Mouse (Mus musculus) liver, embryonic 12.5 days (tissue): ENCODE measurements around the gene Atp8b5. TPM values are rescaled to one million over a fixed set of nuclear protein-coding genes. Genes with fewer than 3 reads are reported as not detected.

ENCODE experiments used
- ATAC-seq: fragments of 200-750 bp; cut with Nextera tagmentation; 2 replicates; pipeline ENCODE4 v1.8.0; 2017; ENCODE audit warnings: moderate number of reproducible peaks, mild to moderate bottlenecking, moderate library complexity
- H3K27ac ChIP-seq: fragments of 300-500 bp; sonication (generic); 2 replicates; pipeline ENCODE4 v1.5.1; 2016; ENCODE audit warnings: mild to moderate bottlenecking
- H3K27me3 ChIP-seq: fragments of 300-500 bp; sonication (generic); replicated peaks from 2 replicates; pipeline ENCODE4 v1.6.1; 2016; ENCODE audit warnings: mild to moderate bottlenecking, moderate library complexity
- H3K36me3 ChIP-seq: fragments of 300-500 bp; sonication (generic); 2 replicates; pipeline ENCODE4 v1.6.1; 2016; ENCODE audit warnings: mild to moderate bottlenecking, moderate library complexity
- H3K4me1 ChIP-seq: fragments of 300-500 bp; sonication (generic); 2 replicates; pipeline ENCODE4 v1.6.1; 2016
- H3K4me2 ChIP-seq: fragments of 300-500 bp; sonication (generic); 2 replicates; pipeline ENCODE4 v1.6.1; 2016; ENCODE audit warnings: mild to moderate bottlenecking, moderate library complexity
- H3K4me3 ChIP-seq: fragments of 300-500 bp; sonication (generic); 2 replicates; pipeline ENCODE4 v1.5.1; 2016; ENCODE audit warnings: mild to moderate bottlenecking, moderate library complexity
- H3K9ac ChIP-seq: fragments of 300-500 bp; sonication (generic); 2 replicates; pipeline ENCODE4 v1.6.1; 2016; ENCODE audit warnings: mild to moderate bottlenecking, moderate library complexity
- H3K9me3 ChIP-seq: fragments of 300-500 bp; sonication (generic); replicated peaks from 2 replicates; pipeline ENCODE4 v1.6.1; 2016; ENCODE audit warnings: mild to moderate bottlenecking, moderate library complexity
- WGBS: fragments of 180-500 bp; shearing (Covaris S2); methylation state at CpG from one replicate; pipeline ENCODE4 v1.1.7; 2016; ENCODE audit not compliant: insufficient replicate concordance; 5-methylcytosine and 5-hydroxymethylcytosine counted together
- polyA plus RNA-seq: library from polyadenylated mRNA; unstranded; fragments of >200 nt; fragmentation: Nextera tagmentation; extraction: Ambion mirVana; gene quantifications from 2 replicates; pipeline ENCODE4 v1.2.1, GENCODE M21; 2016

The Atp8b5 gene
- polyA plus RNA-seq, 1 experiment from 2014 or later: 0.27 TPM

DNA sequence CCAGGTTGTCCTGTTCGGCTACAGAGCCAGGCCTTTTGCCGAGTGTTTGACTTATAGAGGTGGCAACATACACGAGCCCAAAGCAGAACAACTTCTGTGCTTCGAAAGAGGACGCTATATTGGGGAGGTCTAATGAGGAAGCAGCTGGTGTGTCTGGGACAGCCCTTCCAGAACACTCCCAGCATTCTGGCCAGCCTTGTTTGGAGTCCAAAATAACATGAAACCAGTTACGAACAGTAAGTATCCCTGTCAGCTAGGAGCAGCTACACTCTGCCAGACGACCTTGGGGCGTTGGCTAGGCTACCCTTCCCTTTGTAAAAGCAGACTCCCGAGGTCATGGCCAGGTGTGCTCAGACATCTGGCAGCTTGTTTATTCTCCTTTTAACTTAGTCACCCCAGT is 135.3 kb downstream of the Atp8b5 start:
- Histone ChIP-seq H3K9ac (no peak overlapping the region), H3K4me2 (no peak overlapping the region), H3K4me1 (peaks cover 5% of the 10 kb centered on the region; the same call in 1 of the 2 replicates), H3K4me3 (no peak overlapping the region), H3K9me3 (no peaks in the 10 kb centered on the region), H3K36me3 (no peaks in the 10 kb centered on the region), H3K27me3 (peaks cover 55% of the 10 kb centered on the region), H3K27ac (no peak overlapping the region)
- WGBS: 60% methylated on average over 9 of the region's 9 CpGs
- no peak for ATAC-seq

DNA sequence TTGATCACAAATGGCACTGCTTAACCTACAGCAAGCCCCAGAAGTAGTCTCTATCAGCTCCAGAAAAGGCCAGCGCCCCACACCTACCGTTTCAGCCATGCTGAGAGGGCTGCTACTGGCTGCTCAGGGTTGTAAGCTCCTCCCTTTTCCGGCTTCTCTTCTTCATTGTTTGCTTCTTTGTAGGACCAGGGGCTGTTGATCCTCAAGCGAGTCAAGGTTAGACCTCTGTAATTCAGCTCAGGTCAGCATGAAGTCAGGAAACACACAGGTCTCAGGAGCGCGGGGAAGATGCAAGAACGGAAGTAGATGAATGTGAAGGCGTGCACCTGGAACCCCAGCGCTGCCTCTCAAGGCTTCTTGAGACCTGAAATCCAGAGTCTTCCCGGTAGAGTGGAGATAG is 137.7 kb downstream of the Atp8b5 start:
- WGBS: 71% methylated on average over 10 of the region's 10 CpGs
- Histone ChIP-seq H3K9me3 (no peaks in the 10 kb centered on the region), H3K27me3 (peaks cover 46% of the 10 kb centered on the region), H3K4me3 (no peak overlapping the region), H3K4me1 (0 out of 2 replicates have a peak, but pooled peaks cover 5% of the 10 kb centered on the region), H3K4me2 (no peak overlapping the region), H3K27ac (no peak overlapping the region), H3K36me3 (no peaks in the 10 kb centered on the region), H3K9ac (no peak overlapping the region)
- ATAC-seq: no peak

DNA sequence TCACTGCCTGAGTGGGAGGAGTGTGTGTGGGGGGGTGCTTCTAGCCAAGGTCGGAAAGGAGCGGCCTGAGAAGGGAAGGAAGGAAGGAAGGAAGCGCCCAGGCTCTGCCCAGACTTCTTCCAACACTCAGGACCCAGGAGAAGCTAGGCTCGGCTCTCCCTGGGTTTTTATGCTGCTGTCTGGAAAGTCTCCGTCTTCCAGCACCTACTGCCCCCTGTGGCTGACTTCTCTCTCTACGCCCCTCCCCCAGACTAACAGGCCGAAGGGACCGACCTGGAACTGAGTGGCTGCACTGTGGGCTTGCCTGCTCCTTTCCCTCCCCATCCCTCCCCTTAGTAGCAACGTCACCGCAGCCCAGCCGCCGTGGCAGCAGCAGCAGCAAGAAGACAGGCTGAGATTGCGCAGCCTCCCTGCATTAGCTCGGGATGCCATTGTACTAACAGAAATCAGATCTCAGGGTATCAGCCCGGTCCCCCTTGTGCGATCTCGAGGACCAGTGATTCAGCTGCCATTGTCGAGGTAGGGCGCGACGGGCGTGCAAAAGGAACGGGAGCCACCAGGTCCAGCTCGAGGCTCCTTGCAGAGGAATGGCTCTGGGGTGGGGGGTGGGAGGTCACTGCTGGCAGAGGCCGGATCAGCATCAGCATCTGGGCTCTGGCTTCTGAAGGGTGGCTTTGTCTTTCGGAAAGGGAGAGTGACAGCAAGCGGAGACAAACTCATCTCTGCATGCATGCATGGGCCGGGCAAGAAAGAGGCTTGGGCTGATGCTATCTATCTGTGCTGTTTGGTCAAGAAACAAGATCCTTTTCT is 139.4 kb downstream of the Atp8b5 start:
- Histone ChIP-seq H3K4me1 (0 out of 2 replicates have a peak, but pooled peaks cover 5% of the 10 kb centered on the region), H3K9ac (no peak overlapping the region), H3K27me3 (peaks cover 43% of the 10 kb centered on the region), H3K27ac (0 out of 2 replicates have a peak overlapping the region, but pooled peaks have one; percentile 22), H3K4me3 (peak overlapping the region; percentile 25), H3K9me3 (no peaks in the 10 kb centered on the region), H3K36me3 (no peaks in the 10 kb centered on the region), H3K4me2 (peak overlapping the region; percentile 49)
- ATAC-seq: peak; percentile 68
- 5% methylated on average over 28 of the region's 28 CpGs for WGBS

- Histone ChIP-seq H3K27ac (no peak overlapping the region), H3K9ac (no peak overlapping the region), H3K9me3 (no peaks in the 10 kb centered on the region), H3K4me2 (peak overlapping the region; percentile 49; the same call in 1 of the 2 replicates), H3K4me3 (peak overlapping the region; percentile 25; the same call in 1 of the 2 replicates), H3K36me3 (no peaks in the 10 kb centered on the region), H3K27me3 (peaks cover 40% of the 10 kb centered on the region), H3K4me1 (0 out of 2 replicates have a peak, but pooled peaks cover 5% of the 10 kb centered on the region)
- no peak for ATAC-seq
- WGBS: 51% methylated on average over 12 of the region's 12 CpGs
These were observed 140.3 kb downstream of the Atp8b5 start for GRCm38 (mm10) chr4:43407071-43407920.

DNA sequence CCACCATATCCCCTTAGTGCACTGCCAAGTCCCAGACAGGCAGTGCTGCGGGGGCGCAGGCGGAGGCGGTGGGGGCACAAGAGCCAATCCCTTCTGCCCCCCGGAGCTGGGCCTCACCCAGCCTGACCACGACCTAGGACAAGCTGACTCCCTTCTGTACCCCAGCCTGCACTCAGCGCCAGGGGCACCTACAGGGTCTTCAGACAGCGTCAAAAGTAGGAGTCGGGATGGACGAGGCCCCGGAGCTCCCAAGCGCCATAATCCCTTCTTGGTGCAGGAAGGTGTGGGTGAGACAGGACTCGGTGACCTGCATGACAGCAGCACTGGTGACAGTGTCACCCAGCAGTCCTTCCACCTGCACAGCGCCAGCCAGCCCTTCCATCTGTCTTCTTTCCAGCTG is 147.8 kb downstream of the Atp8b5 start:
- Histone ChIP-seq H3K4me2 (no peak overlapping the region), H3K4me3 (no peak overlapping the region), H3K36me3 (peaks cover 11% of the 10 kb centered on the region), H3K4me1 (peaks cover 22% of the 10 kb centered on the region), H3K9me3 (0 out of 2 replicates have a peak, but pooled peaks cover 6% of the 10 kb centered on the region), H3K27me3 (no peaks in the 10 kb centered on the region), H3K27ac (no peak overlapping the region), H3K9ac (no peak overlapping the region)
- no peak for ATAC-seq
- WGBS: 80% methylated on average over 14 of the region's 14 CpGs

DNA sequence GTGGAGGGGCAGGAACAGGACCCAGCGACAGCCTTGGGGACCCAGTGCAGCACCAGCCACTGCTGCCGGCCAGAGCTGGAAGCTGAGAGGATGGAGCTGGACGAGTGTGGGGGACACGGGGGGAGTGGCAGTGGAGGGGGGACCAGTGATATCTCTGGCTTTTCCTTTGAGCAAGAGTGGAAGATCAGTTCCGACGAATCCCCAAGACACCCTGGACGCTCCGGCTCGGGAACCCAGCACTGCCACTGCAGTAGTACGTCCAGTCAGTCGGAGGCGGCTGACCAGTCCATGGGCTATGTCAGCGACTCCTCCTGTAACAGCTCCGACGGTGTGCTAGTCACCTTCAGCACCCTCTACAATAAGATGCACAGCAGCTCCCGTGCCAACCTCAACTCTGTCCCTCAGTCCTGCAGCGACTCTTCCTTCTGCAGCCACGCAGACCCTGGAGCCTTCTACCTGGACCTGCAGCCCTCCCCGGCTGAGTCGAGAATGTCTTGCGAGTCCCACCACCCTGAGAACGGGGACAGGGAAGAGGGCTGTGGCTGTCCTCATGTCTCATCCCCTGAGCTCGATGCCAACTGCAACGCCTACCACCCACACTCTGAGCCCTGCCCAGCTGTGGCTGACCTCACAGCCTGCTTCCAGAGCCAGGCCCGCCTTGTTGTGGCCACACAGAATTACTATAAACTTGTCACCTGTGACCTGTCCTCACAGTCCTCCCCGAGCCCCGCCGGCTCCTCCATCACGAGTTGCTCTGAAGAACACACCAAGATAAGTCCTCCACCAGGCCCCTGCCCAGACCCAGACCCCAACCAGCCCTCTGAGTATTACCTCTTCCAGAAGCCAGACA is 148.5 kb downstream of the Atp8b5 start:
- Histone ChIP-seq H3K27me3 (no peaks in the 10 kb centered on the region), H3K9me3 (0 out of 2 replicates have a peak, but pooled peaks cover 6% of the 10 kb centered on the region), H3K4me3 (no peak overlapping the region), H3K27ac (no peak overlapping the region), H3K4me2 (no peak overlapping the region), H3K4me1 (peaks cover 26% of the 10 kb centered on the region), H3K9ac (no peak overlapping the region), H3K36me3 (peaks cover 11% of the 10 kb centered on the region)
- no peak for ATAC-seq
- 78% methylated on average over 29 of the region's 29 CpGs for WGBS

DNA sequence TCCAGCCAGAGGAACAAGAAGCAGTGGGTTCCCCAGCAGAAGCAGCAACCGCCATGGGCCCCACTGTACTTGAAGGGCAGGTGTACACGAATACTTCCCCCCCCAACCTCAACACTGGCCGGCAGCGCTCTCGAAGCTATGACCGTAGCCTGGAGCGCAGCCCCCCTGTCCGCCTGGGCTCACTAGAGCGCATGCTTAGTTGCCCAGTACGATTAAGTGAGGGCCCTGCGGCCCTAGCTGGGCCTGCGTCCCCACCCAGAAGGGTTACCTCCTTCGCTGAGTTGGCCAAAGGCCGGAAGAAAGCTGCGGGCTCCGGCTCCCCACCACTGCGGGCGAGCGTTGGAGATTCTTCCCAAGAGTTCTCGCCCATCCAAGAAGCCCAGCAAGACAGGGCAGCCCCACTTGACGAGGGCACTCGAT is 149.1 kb downstream of the Atp8b5 start:
- H3K9me3 ChIP-seq: 0 out of 2 replicates have a peak, but pooled peaks cover 6% of the 10 kb centered on the region
- no peak overlapping the region for H3K27ac ChIP-seq
- H3K9ac ChIP-seq: no peak overlapping the region
- H3K4me3 ChIP-seq: no peak overlapping the region
- ATAC-seq: no peak
- no peaks in the 10 kb centered on the region for H3K27me3 ChIP-seq
- H3K36me3 ChIP-seq: peaks cover 11% of the 10 kb centered on the region
- H3K4me2 ChIP-seq: no peak overlapping the region
- H3K4me1 ChIP-seq: peaks cover 26% of the 10 kb centered on the region
- WGBS: 85% methylated on average over 22 of the region's 22 CpGs

DNA sequence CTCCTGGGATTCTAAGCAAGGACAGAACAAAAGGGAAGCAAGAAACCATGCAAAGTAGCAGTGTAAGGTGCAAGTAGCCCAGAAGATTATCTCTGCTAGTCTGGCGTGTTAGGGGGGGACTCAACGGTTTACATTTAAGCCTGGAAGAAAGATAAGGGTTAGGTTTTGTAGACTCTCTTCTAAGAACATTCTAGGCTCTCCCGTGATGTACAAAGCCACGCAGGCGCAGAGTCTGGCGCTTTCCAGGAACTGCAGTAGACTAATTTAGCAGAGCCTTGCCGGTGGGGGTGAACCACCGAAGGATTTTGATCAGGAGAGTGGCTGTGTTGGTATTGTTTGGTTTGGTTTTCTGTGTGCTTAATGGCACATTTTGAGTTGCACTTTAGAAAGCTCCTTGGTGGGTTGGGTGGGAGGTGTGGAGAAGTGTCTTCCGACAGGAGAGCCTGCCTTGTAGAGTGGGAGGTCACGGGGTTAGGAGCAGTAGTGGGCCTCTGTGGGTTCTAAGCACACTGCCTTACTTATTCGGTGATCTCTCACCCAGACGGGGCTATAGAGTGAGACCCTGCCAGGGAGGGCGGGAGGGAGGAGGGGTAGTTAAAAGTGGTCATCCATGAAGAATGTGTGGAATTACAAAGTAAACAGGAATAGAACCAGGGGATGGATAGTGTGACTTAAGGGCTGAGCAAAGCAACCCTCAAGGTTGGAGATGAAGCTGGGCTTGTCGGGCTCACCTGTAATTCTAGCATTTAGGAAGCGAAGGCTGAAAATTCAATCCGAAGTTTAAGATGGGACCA is 150.5 kb downstream of the Atp8b5 start:
- peak overlapping the region; percentile 53 for H3K27ac ChIP-seq
- peak; percentile 64; the same call in 1 of the 2 replicates for ATAC-seq
- 49% methylated on average over 16 of the region's 16 CpGs for WGBS

GRCm38 (mm10) chr4:43418450-43418849 is 151.5 kb downstream of the Atp8b5 start:
- H3K4me2 ChIP-seq: no peak overlapping the region
- no peak overlapping the region for H3K27ac ChIP-seq
- ATAC-seq: no peak
- H3K4me3 ChIP-seq: no peak overlapping the region
- WGBS: 59% methylated on average over 4 of the region's 4 CpGs
- peaks cover 22% of the 10 kb centered on the region for H3K27me3 ChIP-seq
- H3K9ac ChIP-seq: no peak overlapping the region
- 0 out of 2 replicates have a peak, but pooled peaks cover 6% of the 10 kb centered on the region for H3K9me3 ChIP-seq
- peaks cover 11% of the 10 kb centered on the region for H3K36me3 ChIP-seq
- peaks cover 24% of the 10 kb centered on the region for H3K4me1 ChIP-seq

More for the DNA sequence above, 150.5 kb downstream of the Atp8b5 start:
- Histone ChIP-seq H3K4me3 (no peak overlapping the region), H3K9ac (no peak overlapping the region), H3K36me3 (peaks cover 11% of the 10 kb centered on the region), H3K4me2 (peak overlapping the region; percentile 34; the same call in 1 of the 2 replicates), H3K4me1 (peaks cover 26% of the 10 kb centered on the region), H3K9me3 (0 out of 2 replicates have a peak, but pooled peaks cover 6% of the 10 kb centered on the region), H3K27me3 (peaks cover 13% of the 10 kb centered on the region)

DNA sequence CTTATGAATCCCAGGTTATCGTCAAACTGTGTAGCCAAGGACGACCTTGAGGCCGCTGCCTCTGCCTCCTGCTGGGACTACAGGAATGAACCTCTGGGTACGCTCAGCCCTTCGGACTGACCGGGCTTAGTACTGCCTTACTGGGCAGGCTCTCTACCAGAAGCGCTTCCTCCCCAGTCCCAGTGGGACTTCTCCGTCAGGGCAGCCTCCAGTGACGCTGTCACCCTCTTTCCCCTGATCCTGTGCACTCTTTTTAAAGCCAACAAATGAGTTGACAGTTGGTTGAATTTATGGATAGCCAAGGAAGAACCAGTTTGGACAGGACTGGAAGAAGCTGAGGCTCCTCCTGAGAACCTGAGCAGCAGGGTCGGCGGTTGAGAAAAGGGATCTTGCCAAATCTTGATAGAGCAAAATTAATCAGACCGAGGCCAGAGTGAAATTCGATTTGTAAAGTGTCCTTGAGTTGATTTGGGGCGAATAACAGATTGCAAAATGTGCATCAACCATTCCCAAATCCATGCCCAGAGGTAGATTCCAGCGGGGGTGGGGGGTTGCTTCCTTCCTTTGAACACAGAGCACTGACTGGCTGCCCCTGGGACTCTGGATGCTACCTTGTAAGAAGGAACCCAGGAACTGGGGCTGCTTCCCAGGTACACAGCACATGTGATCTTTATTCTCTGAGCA is 152.2 kb downstream of the Atp8b5 start:
- whole genome bisulfite sequencing: 48% methylated on average over 15 of the region's 15 CpGs
- Histone ChIP-seq H3K9ac (no peak overlapping the region), H3K9me3 (0 out of 2 replicates have a peak, but pooled peaks cover 6% of the 10 kb centered on the region), H3K36me3 (peaks cover 12% of the 10 kb centered on the region), H3K27ac (no peak overlapping the region), H3K4me1 (peaks cover 22% of the 10 kb centered on the region), H3K27me3 (peaks cover 28% of the 10 kb centered on the region), H3K4me3 (no peak overlapping the region), H3K4me2 (no peak overlapping the region)
- no peak for ATAC-seq
